In genomic region chr2:53085617-53086202, GRCm38 (mm10) we compare ENCODE assay signal across 8 mouse cellular contexts.
DNase-seq lines count a peak whose midpoint lies in the region; ATAC-seq and TF ChIP-seq lines count a peak whose summit lies in the region.

No protein-coding gene starts in this region.

- H3K36me3 ChIP-seq in heart, postnatal 0 days (replicated peaks; ENCODE audit: control insufficient read depth, insufficient read depth, low read length): no peaks in the 10 kb centered on the region
- no peaks in the 10 kb centered on the region for H3K36me3 ChIP-seq in heart, embryonic 10.5 days
- no peaks in the 10 kb centered on the region; the same call in 1 of the 2 replicates for H3K36me3 ChIP-seq in forebrain, embryonic 13.5 days (ENCODE audit: poor library complexity, severe bottlenecking)

- no peak for TF ChIP-seq EP300 in heart, postnatal 0 days (IDR thresholded peaks at IDR 0.05; ENCODE audit: low read depth)

- TF ChIP-seq CTCF in heart, postnatal 0 days (IDR thresholded peaks at IDR 0.05; ENCODE audit: low read depth): peak; percentile 65
- peak; percentile 54; the same call in 1 of the 2 replicates for TF ChIP-seq CTCF in brain, embryonic 14.5 days (IDR thresholded peaks at IDR 0.05; ENCODE audit: borderline replicate concordance, extremely low read depth, insufficient read depth, insufficient read length)

- no peak for ATAC-seq in heart, postnatal 0 days (ENCODE audit: insufficient read depth, low read depth)
- ATAC-seq in forebrain, embryonic 13.5 days: 0 out of 2 replicates have a peak, but pooled peaks have one; percentile 17

- peak; percentile 25 for DNase-seq in heart, postnatal 0 days (ENCODE audit: low spot score)
- DNase-seq in heart, embryonic 10.5 days (ENCODE audit: low spot score): no peak
- peak; percentile 64 for DNase-seq in CD4-positive, CD25-positive, alpha-beta regulatory T cell, adult 2 months (ENCODE audit: low read depth, low spot score)
- DNase-seq in brain, embryonic 14.5 days (ENCODE audit: low read depth): peak; percentile 61
- peak; percentile 58 to 78 for DNase-seq in kidney, postnatal 36 days
- peak; percentile 73 for DNase-seq in lung, postnatal 14 days
- peak; percentile 17 for DNase-seq in right cerebral cortex, postnatal 25 days

- H3K4me2 ChIP-seq in heart, postnatal 0 days (ENCODE audit: low read depth, low read length): no peak overlapping the region
- H3K4me2 ChIP-seq in forebrain, embryonic 13.5 days: no peak overlapping the region

- no peak overlapping the region for H3K9ac ChIP-seq in heart, postnatal 0 days (replicated peaks; ENCODE audit: low read depth, low read length)
- no peak overlapping the region for H3K9ac ChIP-seq in forebrain, embryonic 13.5 days

- H3K27me3 ChIP-seq in heart, postnatal 0 days (ENCODE audit: control insufficient read depth, insufficient read depth, low read length): no peaks in the 10 kb centered on the region
- no peaks in the 10 kb centered on the region for H3K27me3 ChIP-seq in heart, embryonic 10.5 days (ENCODE audit: insufficient read depth, poor library complexity, severe bottlenecking)
- no peaks in the 10 kb centered on the region for H3K27me3 ChIP-seq in forebrain, embryonic 13.5 days

- TF ChIP-seq POLR2A in brain, embryonic 14.5 days (IDR thresholded peaks at IDR 0.05; ENCODE audit: borderline replicate concordance, extremely low read depth, insufficient read depth, insufficient read length, poor library complexity, severe bottlenecking): no peak

- no peaks in the 10 kb centered on the region for H3K4me1 ChIP-seq in heart, postnatal 0 days (ENCODE audit: control insufficient read depth, insufficient read depth)
- no peaks in the 10 kb centered on the region for H3K4me1 ChIP-seq in heart, embryonic 10.5 days
- H3K4me1 ChIP-seq in forebrain, embryonic 13.5 days: peaks cover 15% of the 10 kb centered on the region

- H3K4me3 ChIP-seq in heart, postnatal 0 days (ENCODE audit: low read depth, low read length): no peak overlapping the region
- no peak overlapping the region for H3K4me3 ChIP-seq in heart, embryonic 10.5 days
- no peak overlapping the region for H3K4me3 ChIP-seq in forebrain, embryonic 13.5 days

- 41% methylated on average over 9 of the region's 9 CpGs for WGBS in heart, postnatal 0 days
- 50% methylated on average over 9 of the region's 9 CpGs for WGBS in heart, embryonic 10.5 days
- WGBS in forebrain, embryonic 13.5 days: 61% methylated on average over 9 of the region's 9 CpGs

- H3K27ac ChIP-seq in heart, postnatal 0 days (ENCODE audit: low read depth): no peak overlapping the region
- no peak overlapping the region for H3K27ac ChIP-seq in heart, embryonic 10.5 days
- H3K27ac ChIP-seq in forebrain, embryonic 13.5 days: no peak overlapping the region

- H3K9me3 ChIP-seq in heart, postnatal 0 days (replicated peaks; ENCODE audit: control insufficient read depth, low read length): no peaks in the 10 kb centered on the region
- no peaks in the 10 kb centered on the region for H3K9me3 ChIP-seq in heart, embryonic 10.5 days
- no peaks in the 10 kb centered on the region for H3K9me3 ChIP-seq in forebrain, embryonic 13.5 days (replicated peaks)
